In genomic region chr5:118156976-118157375, GRCm38 (mm10) we compare ENCODE assay signal across 16 mouse cellular contexts. TPM values are rescaled to one million over a fixed set of nuclear protein-coding genes. Genes with fewer than 3 reads are reported as not detected.
DNase-seq lines count a peak whose midpoint lies in the region; ATAC-seq and TF ChIP-seq lines count a peak whose summit lies in the region.
"Had no signal": no experiment of that assay in that cellular context is flagged by ENCODE, and none has a peak within 500 bp of the region (broad histone marks: within the 10 kb centered on the region; RNA-seq: fewer than 3 reads in every experiment).

No protein-coding gene starts in this region.

- H3K27ac ChIP-seq in heart, embryonic 11.5 days (ENCODE audit: low read depth, low read length), result no peak overlapping the region
- H3K27ac ChIP-seq in thymus, adult 2 months (ENCODE audit: control insufficient read depth, insufficient read depth, low read length), result no peak overlapping the region
- H3K27ac ChIP-seq: forebrain, embryonic 12.5 days; limb, embryonic 12.5 days had no signal

- H3K9me3 ChIP-seq in heart, embryonic 11.5 days (replicated peaks; ENCODE audit: control insufficient read depth, low read length), result no peaks in the 10 kb centered on the region
- H3K9me3 ChIP-seq: forebrain, embryonic 12.5 days; limb, embryonic 12.5 days had no signal

- peaks cover 7% of the 10 kb centered on the region for H3K4me1 ChIP-seq in heart, embryonic 11.5 days (ENCODE audit: control insufficient read depth, insufficient read depth, low read length)
- H3K4me1 ChIP-seq in thymus, adult 2 months (replicated peaks; ENCODE audit: control insufficient read depth, insufficient read depth, low read length), result peaks cover 26% of the 10 kb centered on the region

- no peak for TF ChIP-seq POLR2A in thymus, adult 2 months (IDR thresholded peaks at IDR 0.05; ENCODE audit: control insufficient read depth, extremely low read depth, insufficient read depth, low read length, poor library complexity)

- TF ChIP-seq CTCF in thymus, adult 2 months (IDR thresholded peaks at IDR 0.05; ENCODE audit: borderline replicate concordance, control insufficient read depth, extremely low read depth, insufficient read depth, low read length, poor library complexity), result no peak

- WGBS in heart, embryonic 11.5 days (ENCODE audit: insufficient replicate concordance), result 29% methylated on average over 4 of the region's 4 CpGs
- WGBS in thymus, adult 2 months, result 64% methylated on average over 4 of the region's 4 CpGs

- H3K36me3 ChIP-seq in heart, embryonic 11.5 days (ENCODE audit: control insufficient read depth, insufficient read depth, low read length), result 0 out of 2 replicates have a peak, but pooled peaks cover 4% of the 10 kb centered on the region
- no peaks in the 10 kb centered on the region for H3K36me3 ChIP-seq in thymus, adult 2 months (ENCODE audit: control insufficient read depth, insufficient read depth, low read length)

- DNase-seq in heart, adult 11 months, result no peak
- peak; percentile 49 for DNase-seq in urinary bladder, postnatal 14 days (ENCODE audit: low spot score)
- no peak for DNase-seq in urinary bladder, adult 18-20 months (ENCODE audit: low spot score in 2 of 2)
- peak; percentile 48 for DNase-seq in lung, postnatal 36 days
- no peak for DNase-seq in kidney, postnatal 25 days
- no peak for DNase-seq in kidney, postnatal 14 days
- DNase-seq in thymus, adult 2 months, result no peak
- DNase-seq: B cell, adult 2 months; cerebellum, adult 18-20 months; embryo, embryonic 11 days; heart, postnatal 36 days; kidney, adult 9 months had no signal

- ATAC-seq in heart, embryonic 11.5 days (replicated peaks; ENCODE audit: insufficient number of reproducible peaks, low FRiP score, low TSS enrichment), result 0 out of 2 replicates have a peak, but pooled peaks have one; percentile 16
- ATAC-seq: midbrain, embryonic 16.5 days had no signal

- H3K4me2 ChIP-seq in heart, embryonic 11.5 days, result no peak overlapping the region
- H3K4me2 ChIP-seq: forebrain, embryonic 12.5 days; limb, embryonic 12.5 days had no signal

- peaks cover 12% of the 10 kb centered on the region for H3K27me3 ChIP-seq in heart, embryonic 11.5 days (ENCODE audit: control insufficient read depth, insufficient read depth, low read length)
- no peaks in the 10 kb centered on the region; the same call in 1 of the 2 replicates for H3K27me3 ChIP-seq in thymus, adult 2 months (ENCODE audit: control insufficient read depth, insufficient read depth, low read length)

- H3K9ac ChIP-seq in heart, embryonic 11.5 days (ENCODE audit: low read depth, low read length), result no peak overlapping the region
- H3K9ac ChIP-seq: forebrain, embryonic 12.5 days; limb, embryonic 12.5 days had no signal

- H3K4me3 ChIP-seq in heart, embryonic 11.5 days (ENCODE audit: low read depth, low read length), result no peak overlapping the region
- no peak overlapping the region for H3K4me3 ChIP-seq in thymus, adult 2 months (ENCODE audit: control insufficient read depth, insufficient read depth, low read length)
- H3K4me3 ChIP-seq: forebrain, embryonic 12.5 days; limb, embryonic 12.5 days had no signal

RNA-seq across cellular contexts. Expression of gene Fbxw8, which starts 1.7 kb away (rescaled TPM):
- 16.8 and 18.6 TPM in 2 replicates for polyA plus RNA-seq in heart, embryonic 11.5 days (2014; fragmentation: Nextera tagmentation; extraction: Ambion mirVana)
- polyA plus RNA-seq in thymus, adult 2 months (2012; rRNA removed), result 18.0 and 20.9 TPM in 2 replicates

RNA-seq across cellular contexts. Expression of gene Hrk, which starts 7.5 kb away (rescaled TPM):
- polyA plus RNA-seq in heart, embryonic 11.5 days (2014; fragmentation: Nextera tagmentation; extraction: Ambion mirVana), result not detected in 2 replicates
- 0.06 and 0.07 TPM in 2 replicates for polyA plus RNA-seq in thymus, adult 2 months (2012; rRNA removed)

Comparison
In these comparisons a context has a peak if more than half of its experiments do, and no peak if none do; other contexts are left out.
1. DNase-seq: peak in urinary bladder, postnatal 14 days (single experiment) and lung, postnatal 36 days (single experiment); none in heart, adult 11 months (single experiment), urinary bladder, adult 18-20 months (0 of 2), kidney, postnatal 25 days (0 of 2), kidney, postnatal 14 days (single experiment) and thymus, adult 2 months (single experiment).